Mouse (Mus musculus): ENCODE measurements at regions not wholly inside any gene's neighbourhood (a gene's known extent, or its start where the extent isn't known, plus 50 kb on each side); places are given as distances from the start of the nearest gene placed in this dataset.

GRCm38 (mm10) chr2:106570226-106570625 lies 122.8 kb upstream of the Mpped2 start:
- Histone ChIP-seq H3K4me3 (ENCODE audit: low read depth, low read length) (no peak overlapping the region), H3K27ac (ENCODE audit: insufficient read depth, low read depth, low read length) (no peak overlapping the region), H3K36me3 (ENCODE audit: control insufficient read depth, insufficient read depth, low read length) (no peaks in the 10 kb centered on the region), H3K27me3 (ENCODE audit: control insufficient read depth, insufficient read depth, low read length) (no peaks in the 10 kb centered on the region), H3K4me1 (ENCODE audit: control insufficient read depth, insufficient read depth, insufficient read length, low read length) (no peaks in the 10 kb centered on the region)
- 27% methylated on average over 1 of the region's 1 CpGs for WGBS
- TF ChIP-seq CTCF (IDR thresholded peaks at IDR 0.05; ENCODE audit: extremely low read depth, insufficient read length, insufficient replicate concordance, low read depth, low read length): no peak
- no peak for TF ChIP-seq POLR2A (IDR thresholded peaks at IDR 0.05; ENCODE audit: low read depth, low read length)

- Histone ChIP-seq H3K27me3 (ENCODE audit: control insufficient read depth, insufficient read depth, low read length) (no peaks in the 10 kb centered on the region), H3K27ac (ENCODE audit: insufficient read depth, low read depth, low read length) (no peak overlapping the region), H3K4me3 (ENCODE audit: low read depth, low read length) (no peak overlapping the region), H3K4me1 (ENCODE audit: control insufficient read depth, insufficient read depth, insufficient read length, low read length) (no peaks in the 10 kb centered on the region), H3K36me3 (ENCODE audit: control insufficient read depth, insufficient read depth, low read length) (no peaks in the 10 kb centered on the region)
- whole genome bisulfite sequencing: 87% methylated on average over 3 of the region's 3 CpGs
- TF ChIP-seq POLR2A (IDR thresholded peaks at IDR 0.05; ENCODE audit: low read depth, low read length) (no peak), CTCF (IDR thresholded peaks at IDR 0.05; ENCODE audit: extremely low read depth, insufficient read length, insufficient replicate concordance, low read depth, low read length) (no peak)
These were observed 121.7 kb upstream of the Mpped2 start for GRCm38 (mm10) chr2:106571346-106571745.

GRCm38 (mm10) chr2:106571913-106572312 lies 121.2 kb upstream of the Mpped2 start:
- TF ChIP-seq POLR2A (IDR thresholded peaks at IDR 0.05; ENCODE audit: low read depth, low read length) (no peak), CTCF (IDR thresholded peaks at IDR 0.05; ENCODE audit: extremely low read depth, insufficient read length, insufficient replicate concordance, low read depth, low read length) (no peak)
- 32% methylated on average over 2 of the region's 2 CpGs for WGBS
- Histone ChIP-seq H3K4me3 (ENCODE audit: low read depth, low read length) (no peak overlapping the region), H3K36me3 (ENCODE audit: control insufficient read depth, insufficient read depth, low read length) (no peaks in the 10 kb centered on the region), H3K27ac (ENCODE audit: insufficient read depth, low read depth, low read length) (no peak overlapping the region), H3K4me1 (ENCODE audit: control insufficient read depth, insufficient read depth, insufficient read length, low read length) (no peaks in the 10 kb centered on the region), H3K27me3 (ENCODE audit: control insufficient read depth, insufficient read depth, low read length) (no peaks in the 10 kb centered on the region)

GRCm38 (mm10) chr2:106576746-106577323 lies 116.2 kb upstream of the Mpped2 start:
- Histone ChIP-seq H3K4me3 (ENCODE audit: low read depth, low read length) (no peak overlapping the region), H3K27me3 (ENCODE audit: control insufficient read depth, insufficient read depth, low read length) (no peaks in the 10 kb centered on the region), H3K36me3 (ENCODE audit: control insufficient read depth, insufficient read depth, low read length) (no peaks in the 10 kb centered on the region), H3K27ac (ENCODE audit: insufficient read depth, low read depth, low read length) (no peak overlapping the region), H3K4me1 (ENCODE audit: control insufficient read depth, insufficient read depth, insufficient read length, low read length) (no peaks in the 10 kb centered on the region)
- 61% methylated on average over 4 of the region's 4 CpGs for WGBS
- no peak for TF ChIP-seq POLR2A (IDR thresholded peaks at IDR 0.05; ENCODE audit: low read depth, low read length)
- no peak for TF ChIP-seq CTCF (IDR thresholded peaks at IDR 0.05; ENCODE audit: extremely low read depth, insufficient read length, insufficient replicate concordance, low read depth, low read length)

- WGBS: 68% methylated on average over 1 of the region's 1 CpGs
- Histone ChIP-seq H3K4me3 (ENCODE audit: low read depth, low read length) (no peak overlapping the region), H3K27me3 (ENCODE audit: control insufficient read depth, insufficient read depth, low read length) (no peaks in the 10 kb centered on the region), H3K36me3 (ENCODE audit: control insufficient read depth, insufficient read depth, low read length) (no peaks in the 10 kb centered on the region), H3K4me1 (ENCODE audit: control insufficient read depth, insufficient read depth, insufficient read length, low read length) (no peaks in the 10 kb centered on the region), H3K27ac (ENCODE audit: insufficient read depth, low read depth, low read length) (no peak overlapping the region)
- no peak for TF ChIP-seq POLR2A (IDR thresholded peaks at IDR 0.05; ENCODE audit: low read depth, low read length)
- TF ChIP-seq CTCF (IDR thresholded peaks at IDR 0.05; ENCODE audit: extremely low read depth, insufficient read length, insufficient replicate concordance, low read depth, low read length): no peak
These were observed 115.0 kb upstream of the Mpped2 start for GRCm38 (mm10) chr2:106578062-106578461.

GRCm38 (mm10) chr2:106580663-106581062 lies 112.4 kb upstream of the Mpped2 start:
- Histone ChIP-seq H3K4me1 (ENCODE audit: control insufficient read depth, insufficient read depth, insufficient read length, low read length) (no peaks in the 10 kb centered on the region), H3K36me3 (ENCODE audit: control insufficient read depth, insufficient read depth, low read length) (no peaks in the 10 kb centered on the region), H3K27ac (ENCODE audit: insufficient read depth, low read depth, low read length) (no peak overlapping the region), H3K27me3 (ENCODE audit: control insufficient read depth, insufficient read depth, low read length) (no peaks in the 10 kb centered on the region), H3K4me3 (ENCODE audit: low read depth, low read length) (no peak overlapping the region)
- WGBS: 52% methylated on average over 5 of the region's 5 CpGs
- no peak for TF ChIP-seq CTCF (IDR thresholded peaks at IDR 0.05; ENCODE audit: extremely low read depth, insufficient read length, insufficient replicate concordance, low read depth, low read length)
- TF ChIP-seq POLR2A (IDR thresholded peaks at IDR 0.05; ENCODE audit: low read depth, low read length): no peak

GRCm38 (mm10) chr2:106621251-106621650 lies 71.8 kb upstream of the Mpped2 start:
- no peaks in the 10 kb centered on the region for H3K4me1 ChIP-seq (ENCODE audit: control insufficient read depth, insufficient read depth, insufficient read length, low read length)
- WGBS: 86% methylated on average over 3 of the region's 3 CpGs
- H3K4me3 ChIP-seq (ENCODE audit: low read depth, low read length): no peak overlapping the region
- H3K27ac ChIP-seq (ENCODE audit: insufficient read depth, low read depth, low read length): no peak overlapping the region
- no peaks in the 10 kb centered on the region for H3K36me3 ChIP-seq (ENCODE audit: control insufficient read depth, insufficient read depth, low read length)
- no peaks in the 10 kb centered on the region for H3K27me3 ChIP-seq (ENCODE audit: control insufficient read depth, insufficient read depth, low read length)
- TF ChIP-seq CTCF (IDR thresholded peaks at IDR 0.05; ENCODE audit: extremely low read depth, insufficient read length, insufficient replicate concordance, low read depth, low read length) (no peak), POLR2A (IDR thresholded peaks at IDR 0.05; ENCODE audit: low read depth, low read length) (no peak)
